Mouse (Mus musculus): ENCODE data around the gene Appbp2. TPM values are rescaled to one million over a fixed set of nuclear protein-coding genes. Genes with fewer than 3 reads are reported as not detected.

Gene Appbp2
- 43.7 and 44.7 TPM in 2 replicates for polyA plus RNA-seq (2016; fragmentation: Nextera tagmentation; extraction: Ambion mirVana)

GRCm38 (mm10) chr11:85234990-85235841 is at the start of gene Appbp2:
Appbp2 (minus strand) TSS chr11:85235130.
- WGBS, result 6% methylated on average over 48 of the region's 48 CpGs
- Histone ChIP-seq H3K4me1 (peaks cover 18% of the 10 kb centered on the region), H3K36me3 (replicated peaks) (peaks cover 35% of the 10 kb centered on the region), H3K27ac (peak within 1 kb of the TSS; percentile 99), H3K9me3 (no peaks in the 10 kb centered on the region), H3K27me3 (ENCODE audit: poor library complexity, severe bottlenecking) (no peaks in the 10 kb centered on the region), H3K4me3 (peak within 1 kb of the TSS; percentile 97)
- DNase-seq (ENCODE audit: extremely low spot score, low spot score), result peak; percentile 98

- Histone ChIP-seq H3K27ac (no peak overlapping the region), H3K36me3 (replicated peaks) (no peaks in the 10 kb centered on the region), H3K4me3 (no peak overlapping the region), H3K9me3 (no peaks in the 10 kb centered on the region), H3K4me1 (no peaks in the 10 kb centered on the region), H3K27me3 (ENCODE audit: poor library complexity, severe bottlenecking) (no peaks in the 10 kb centered on the region)
- no peak for DNase-seq (ENCODE audit: extremely low spot score, low spot score)
- 85% methylated on average over 15 of the region's 15 CpGs for WGBS
Measured at GRCm38 (mm10) chr11:85281219-85281878, 46.4 kb upstream of the Appbp2 start.

- no peaks in the 10 kb centered on the region for H3K36me3 ChIP-seq (replicated peaks)
- DNase-seq (ENCODE audit: extremely low spot score, low spot score), result no peak
- H3K27me3 ChIP-seq (ENCODE audit: poor library complexity, severe bottlenecking), result no peaks in the 10 kb centered on the region
- H3K27ac ChIP-seq, result no peak overlapping the region
- H3K4me1 ChIP-seq, result no peaks in the 10 kb centered on the region
- no peaks in the 10 kb centered on the region for H3K9me3 ChIP-seq
- WGBS, result 84% methylated on average over 1 of the region's 1 CpGs
- H3K4me3 ChIP-seq, result no peak overlapping the region
Measured at GRCm38 (mm10) chr11:85278175-85278574, 43.2 kb upstream of the Appbp2 start.

GRCm38 (mm10) chr11:85277609-85278008 is 42.7 kb upstream of the Appbp2 start:
- Histone ChIP-seq H3K4me3 (no peak overlapping the region), H3K4me1 (no peaks in the 10 kb centered on the region), H3K27ac (no peak overlapping the region), H3K36me3 (replicated peaks) (no peaks in the 10 kb centered on the region), H3K27me3 (ENCODE audit: poor library complexity, severe bottlenecking) (no peaks in the 10 kb centered on the region), H3K9me3 (no peaks in the 10 kb centered on the region)
- 80% methylated on average over 5 of the region's 5 CpGs for WGBS
- DNase-seq (ENCODE audit: extremely low spot score, low spot score), result no peak

GRCm38 (mm10) chr11:85275151-85275550 is 40.2 kb upstream of the Appbp2 start:
- Histone ChIP-seq H3K27ac (no peak overlapping the region), H3K4me3 (no peak overlapping the region), H3K36me3 (replicated peaks) (no peaks in the 10 kb centered on the region), H3K27me3 (ENCODE audit: poor library complexity, severe bottlenecking) (no peaks in the 10 kb centered on the region), H3K4me1 (no peaks in the 10 kb centered on the region), H3K9me3 (no peaks in the 10 kb centered on the region)
- 93% methylated on average over 5 of the region's 5 CpGs for WGBS
- no peak for DNase-seq (ENCODE audit: extremely low spot score, low spot score)

GRCm38 (mm10) chr11:85273299-85273698 is 38.4 kb upstream of the Appbp2 start:
- H3K9me3 ChIP-seq, result no peaks in the 10 kb centered on the region
- H3K36me3 ChIP-seq (replicated peaks), result no peaks in the 10 kb centered on the region
- DNase-seq (ENCODE audit: extremely low spot score, low spot score), result no peak
- H3K27me3 ChIP-seq (ENCODE audit: poor library complexity, severe bottlenecking), result no peaks in the 10 kb centered on the region
- H3K4me3 ChIP-seq, result no peak overlapping the region
- H3K27ac ChIP-seq, result no peak overlapping the region
- H3K4me1 ChIP-seq, result no peaks in the 10 kb centered on the region
- 72% methylated on average over 6 of the region's 6 CpGs for WGBS

GRCm38 (mm10) chr11:85270631-85271030 is 35.7 kb upstream of the Appbp2 start:
- Histone ChIP-seq H3K4me3 (no peak overlapping the region), H3K9me3 (no peaks in the 10 kb centered on the region), H3K27ac (no peak overlapping the region), H3K4me1 (no peaks in the 10 kb centered on the region), H3K36me3 (replicated peaks) (no peaks in the 10 kb centered on the region), H3K27me3 (ENCODE audit: poor library complexity, severe bottlenecking) (no peaks in the 10 kb centered on the region)
- DNase-seq (ENCODE audit: extremely low spot score, low spot score), result peak; percentile 33
- 53% methylated on average over 3 of the region's 3 CpGs for WGBS

GRCm38 (mm10) chr11:85267393-85267792 is 32.5 kb upstream of the Appbp2 start:
- no peaks in the 10 kb centered on the region for H3K36me3 ChIP-seq (replicated peaks)
- H3K27me3 ChIP-seq (ENCODE audit: poor library complexity, severe bottlenecking), result no peaks in the 10 kb centered on the region
- no peaks in the 10 kb centered on the region for H3K4me1 ChIP-seq
- H3K4me3 ChIP-seq, result no peak overlapping the region
- no peak overlapping the region for H3K27ac ChIP-seq
- no peak for DNase-seq (ENCODE audit: extremely low spot score, low spot score)
- WGBS, result 80% methylated on average over 1 of the region's 1 CpGs
- H3K9me3 ChIP-seq, result no peaks in the 10 kb centered on the region

GRCm38 (mm10) chr11:85264635-85265034 is 29.7 kb upstream of the Appbp2 start:
- Histone ChIP-seq H3K36me3 (replicated peaks) (no peaks in the 10 kb centered on the region), H3K27me3 (ENCODE audit: poor library complexity, severe bottlenecking) (no peaks in the 10 kb centered on the region), H3K9me3 (no peaks in the 10 kb centered on the region), H3K4me3 (no peak overlapping the region), H3K4me1 (no peaks in the 10 kb centered on the region), H3K27ac (no peak overlapping the region)
- WGBS, result 80% methylated on average over 5 of the region's 5 CpGs
- no peak for DNase-seq (ENCODE audit: extremely low spot score, low spot score)

- H3K36me3 ChIP-seq (replicated peaks), result no peaks in the 10 kb centered on the region
- H3K4me3 ChIP-seq, result no peak overlapping the region
- H3K4me1 ChIP-seq, result no peaks in the 10 kb centered on the region
- H3K27me3 ChIP-seq (ENCODE audit: poor library complexity, severe bottlenecking), result no peaks in the 10 kb centered on the region
- no peaks in the 10 kb centered on the region for H3K9me3 ChIP-seq
- 43% methylated on average over 7 of the region's 7 CpGs for whole genome bisulfite sequencing
- peak; percentile 71 for DNase-seq (ENCODE audit: extremely low spot score, low spot score)
- H3K27ac ChIP-seq, result no peak overlapping the region
Measured at GRCm38 (mm10) chr11:85261192-85261591, 26.3 kb upstream of the Appbp2 start.

- no peak for DNase-seq (ENCODE audit: extremely low spot score, low spot score)
- Histone ChIP-seq H3K27me3 (ENCODE audit: poor library complexity, severe bottlenecking) (no peaks in the 10 kb centered on the region), H3K27ac (no peak overlapping the region), H3K36me3 (replicated peaks) (no peaks in the 10 kb centered on the region), H3K4me1 (peaks cover 3% of the 10 kb centered on the region; the same call in 1 of the 2 replicates), H3K4me3 (no peak overlapping the region), H3K9me3 (no peaks in the 10 kb centered on the region)
- WGBS, result 90% methylated on average over 11 of the region's 11 CpGs
Measured at GRCm38 (mm10) chr11:85258966-85259365, 24.0 kb upstream of the Appbp2 start.

- Histone ChIP-seq H3K36me3 (replicated peaks) (no peaks in the 10 kb centered on the region), H3K9me3 (no peaks in the 10 kb centered on the region), H3K27me3 (ENCODE audit: poor library complexity, severe bottlenecking) (no peaks in the 10 kb centered on the region), H3K27ac (no peak overlapping the region), H3K4me1 (peaks cover 3% of the 10 kb centered on the region; the same call in 1 of the 2 replicates), H3K4me3 (no peak overlapping the region)
- WGBS, result 52% methylated on average over 3 of the region's 3 CpGs
- DNase-seq (ENCODE audit: extremely low spot score, low spot score), result no peak
Measured at GRCm38 (mm10) chr11:85255471-85256027, 20.6 kb upstream of the Appbp2 start.

- no peak overlapping the region for H3K4me3 ChIP-seq
- no peaks in the 10 kb centered on the region for H3K36me3 ChIP-seq (replicated peaks)
- no peak overlapping the region for H3K27ac ChIP-seq
- DNase-seq (ENCODE audit: extremely low spot score, low spot score), result no peak
- 86% methylated on average over 7 of the region's 7 CpGs for WGBS
- no peaks in the 10 kb centered on the region for H3K9me3 ChIP-seq
- H3K27me3 ChIP-seq (ENCODE audit: poor library complexity, severe bottlenecking), result no peaks in the 10 kb centered on the region
- peaks cover 3% of the 10 kb centered on the region; the same call in 1 of the 2 replicates for H3K4me1 ChIP-seq
Measured at GRCm38 (mm10) chr11:85253641-85254040, 18.7 kb upstream of the Appbp2 start.
